Mouse (Mus musculus): ENCODE data around the gene Manbal. TPM values are rescaled to one million over a fixed set of nuclear protein-coding genes. Genes with fewer than 3 reads are reported as not detected.

Gene Manbal
- polyA plus RNA-seq, 1 experiment from 2014 or later, result 60.9 TPM

- no peaks in the 10 kb centered on the region for H3K27me3 ChIP-seq (replicated peaks; ENCODE audit: control insufficient read depth, insufficient read depth, low read length)
- H3K9ac ChIP-seq (ENCODE audit: low read depth, low read length), result no peak overlapping the region
- H3K4me3 ChIP-seq (ENCODE audit: low read depth, low read length), result no peak overlapping the region
- no peak for TF ChIP-seq CTCF (IDR thresholded peaks at IDR 0.05; ENCODE audit: low read depth)
- H3K9me3 ChIP-seq (ENCODE audit: control insufficient read depth), result no peaks in the 10 kb centered on the region
- H3K4me2 ChIP-seq (replicated peaks; ENCODE audit: low read depth), result no peak overlapping the region
- H3K4me1 ChIP-seq (replicated peaks; ENCODE audit: control insufficient read depth, insufficient read depth, low read length), result no peaks in the 10 kb centered on the region; the same call in 1 of the 2 replicates
- ATAC-seq, result peak; percentile 83
- no peak overlapping the region for H3K27ac ChIP-seq (ENCODE audit: low read depth, low read length)
- 52% methylated on average over 5 of the region's 5 CpGs for WGBS
- no peaks in the 10 kb centered on the region for H3K36me3 ChIP-seq (ENCODE audit: control insufficient read depth, insufficient read depth)
Measured at GRCm38 (mm10) chr2:157360028-157360427, 7.4 kb upstream of the Manbal start.

DNA sequence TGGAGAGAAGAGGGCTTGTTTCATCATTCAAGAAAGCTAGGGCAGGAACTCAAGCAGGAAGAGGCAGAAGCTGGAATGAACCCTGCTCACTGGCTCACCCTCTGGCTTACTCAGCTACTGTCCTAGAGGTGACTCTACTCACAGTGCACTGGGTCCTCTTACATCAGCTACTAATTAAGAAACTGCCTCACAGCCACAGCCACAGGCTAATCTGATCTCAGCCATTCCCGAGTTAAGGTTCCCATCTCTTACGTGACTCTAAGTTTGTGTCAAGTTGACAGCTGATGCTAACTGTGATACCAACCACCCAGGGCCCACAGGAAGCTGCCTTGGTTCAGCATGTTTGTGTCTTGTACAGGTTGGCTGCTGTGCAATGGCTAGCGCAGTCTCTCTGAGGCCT, 4.4 kb upstream of the Manbal start:
- Histone ChIP-seq H3K4me2 (replicated peaks; ENCODE audit: low read depth) (no peak overlapping the region), H3K27ac (ENCODE audit: low read depth, low read length) (no peak overlapping the region), H3K36me3 (ENCODE audit: control insufficient read depth, insufficient read depth) (no peaks in the 10 kb centered on the region), H3K4me1 (replicated peaks; ENCODE audit: control insufficient read depth, insufficient read depth, low read length) (no peaks in the 10 kb centered on the region; the same call in 1 of the 2 replicates), H3K9me3 (ENCODE audit: control insufficient read depth) (no peaks in the 10 kb centered on the region), H3K27me3 (replicated peaks; ENCODE audit: control insufficient read depth, insufficient read depth, low read length) (no peaks in the 10 kb centered on the region), H3K9ac (ENCODE audit: low read depth, low read length) (no peak overlapping the region), H3K4me3 (ENCODE audit: low read depth, low read length) (no peak overlapping the region)
- WGBS, result 72% methylated on average over 3 of the region's 3 CpGs
- TF ChIP-seq CTCF (IDR thresholded peaks at IDR 0.05; ENCODE audit: low read depth), result no peak
- no peak for ATAC-seq

GRCm38 (mm10) chr2:157366762-157367161, 632 bp upstream of the Manbal start:
- peak; percentile 44 for ATAC-seq
- no peak for TF ChIP-seq CTCF (IDR thresholded peaks at IDR 0.05; ENCODE audit: low read depth)
- Histone ChIP-seq H3K9me3 (ENCODE audit: control insufficient read depth) (no peaks in the 10 kb centered on the region), H3K4me3 (ENCODE audit: low read depth, low read length) (peak overlapping the region; percentile 64; the same call in 1 of the 2 replicates), H3K4me1 (replicated peaks; ENCODE audit: control insufficient read depth, insufficient read depth, low read length) (peaks cover 4% of the 10 kb centered on the region; the same call in 1 of the 2 replicates), H3K27ac (ENCODE audit: low read depth, low read length) (peak overlapping the region; percentile 95), H3K4me2 (replicated peaks; ENCODE audit: low read depth) (peak overlapping the region; percentile 78), H3K9ac (ENCODE audit: low read depth, low read length) (no peak overlapping the region; the same call in 1 of the 2 replicates), H3K27me3 (replicated peaks; ENCODE audit: control insufficient read depth, insufficient read depth, low read length) (no peaks in the 10 kb centered on the region), H3K36me3 (ENCODE audit: control insufficient read depth, insufficient read depth) (no peaks in the 10 kb centered on the region)
- WGBS, result 50% methylated on average over 9 of the region's 9 CpGs

- TF ChIP-seq CTCF (IDR thresholded peaks at IDR 0.05; ENCODE audit: low read depth), result no peak
- 1% methylated on average over 13 of the region's 13 CpGs for WGBS
- no peaks in the 10 kb centered on the region for H3K36me3 ChIP-seq (ENCODE audit: control insufficient read depth, insufficient read depth)
- peak overlapping the region; percentile 87 for H3K9ac ChIP-seq (ENCODE audit: low read depth, low read length)
- peak overlapping the region; percentile 95 for H3K27ac ChIP-seq (ENCODE audit: low read depth, low read length)
- peaks cover 4% of the 10 kb centered on the region; the same call in 1 of the 2 replicates for H3K4me1 ChIP-seq (replicated peaks; ENCODE audit: control insufficient read depth, insufficient read depth, low read length)
- H3K9me3 ChIP-seq (ENCODE audit: control insufficient read depth), result no peaks in the 10 kb centered on the region
- ATAC-seq, result peak; percentile 30
- H3K4me3 ChIP-seq (ENCODE audit: low read depth, low read length), result peak overlapping the region; percentile 64
- no peaks in the 10 kb centered on the region for H3K27me3 ChIP-seq (replicated peaks; ENCODE audit: control insufficient read depth, insufficient read depth, low read length)
- peak overlapping the region; percentile 78 for H3K4me2 ChIP-seq (replicated peaks; ENCODE audit: low read depth)
Measured at GRCm38 (mm10) chr2:157367991-157368390, 597 bp downstream of the Manbal start.

DNA sequence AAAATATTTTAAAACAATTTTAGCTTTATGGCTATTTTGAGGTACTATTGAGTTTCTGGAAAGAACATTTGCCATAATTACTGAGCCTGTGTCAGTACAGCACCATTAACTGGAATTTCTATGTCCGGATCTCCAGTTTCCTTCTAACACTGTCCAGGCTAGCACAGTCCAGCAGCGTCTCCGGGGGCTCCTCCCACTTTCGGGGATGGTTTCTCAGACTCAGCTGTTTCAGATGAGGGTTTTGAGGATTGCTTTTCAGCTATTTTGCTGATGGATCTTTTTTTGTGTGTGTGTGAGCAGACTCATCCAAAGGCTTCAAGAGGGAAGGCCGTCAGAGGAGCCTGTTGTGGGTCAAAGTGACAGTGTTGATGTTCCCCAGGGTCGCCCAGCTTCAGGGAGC, 4.3 kb downstream of the Manbal start:
- H3K27me3 ChIP-seq (replicated peaks; ENCODE audit: control insufficient read depth, insufficient read depth, low read length), result no peaks in the 10 kb centered on the region
- no peak for ATAC-seq
- peaks cover 9% of the 10 kb centered on the region for H3K4me1 ChIP-seq (replicated peaks; ENCODE audit: control insufficient read depth, insufficient read depth, low read length)
- H3K4me3 ChIP-seq (ENCODE audit: low read depth, low read length), result no peak overlapping the region
- TF ChIP-seq CTCF (IDR thresholded peaks at IDR 0.05; ENCODE audit: low read depth), result no peak
- WGBS, result 54% methylated on average over 6 of the region's 6 CpGs
- no peak overlapping the region for H3K9ac ChIP-seq (ENCODE audit: low read depth, low read length)
- no peak overlapping the region for H3K4me2 ChIP-seq (replicated peaks; ENCODE audit: low read depth)
- peak overlapping the region; percentile 35 for H3K27ac ChIP-seq (ENCODE audit: low read depth, low read length)
- no peaks in the 10 kb centered on the region for H3K36me3 ChIP-seq (ENCODE audit: control insufficient read depth, insufficient read depth)
- no peaks in the 10 kb centered on the region for H3K9me3 ChIP-seq (ENCODE audit: control insufficient read depth)

- no peak for TF ChIP-seq CTCF (IDR thresholded peaks at IDR 0.05; ENCODE audit: low read depth)
- 41% methylated on average over 3 of the region's 3 CpGs for WGBS
- Histone ChIP-seq H3K9ac (ENCODE audit: low read depth, low read length) (no peak overlapping the region), H3K9me3 (ENCODE audit: control insufficient read depth) (no peaks in the 10 kb centered on the region), H3K4me3 (ENCODE audit: low read depth, low read length) (no peak overlapping the region), H3K4me2 (replicated peaks; ENCODE audit: low read depth) (no peak overlapping the region), H3K27me3 (replicated peaks; ENCODE audit: control insufficient read depth, insufficient read depth, low read length) (no peaks in the 10 kb centered on the region), H3K36me3 (ENCODE audit: control insufficient read depth, insufficient read depth) (no peaks in the 10 kb centered on the region), H3K4me1 (replicated peaks; ENCODE audit: control insufficient read depth, insufficient read depth, low read length) (peaks cover 9% of the 10 kb centered on the region), H3K27ac (ENCODE audit: low read depth, low read length) (peak overlapping the region; percentile 65)
- ATAC-seq, result peak; percentile 21; the same call in 1 of the 2 replicates
Measured at GRCm38 (mm10) chr2:157373681-157374080, 6.3 kb downstream of the Manbal start.
